Mouse (Mus musculus): ENCODE results near the gene Slc25a22.

Gene Slc25a22

GRCm38 (mm10) chr7:141437178-141438120 is at the start of gene Slc25a22:
Slc25a22 (minus strand) TSS chr7:141437892.
- DNase-seq (ENCODE audit: inconsistent age in 2 of 2, low spot score in 1 of 2): peak; percentile 86 to 95

- no peak for DNase-seq (ENCODE audit: inconsistent age in 2 of 2, low spot score in 1 of 2)
Measured at GRCm38 (mm10) chr7:141487141-141487540, 49.4 kb upstream of the Slc25a22 start.

- no peak for DNase-seq (ENCODE audit: inconsistent age in 2 of 2, low spot score in 1 of 2)
Measured at GRCm38 (mm10) chr7:141486239-141486638, 48.5 kb upstream of the Slc25a22 start.

- DNase-seq (ENCODE audit: inconsistent age in 2 of 2, low spot score in 1 of 2): no peak
Measured at GRCm38 (mm10) chr7:141485606-141486005, 47.9 kb upstream of the Slc25a22 start.

- no peak for DNase-seq (ENCODE audit: inconsistent age in 2 of 2, low spot score in 1 of 2)
Measured at GRCm38 (mm10) chr7:141485186-141485585, 47.5 kb upstream of the Slc25a22 start.

GRCm38 (mm10) chr7:141484186-141485120 is 46.8 kb upstream of the Slc25a22 start:
- DNase-seq (ENCODE audit: inconsistent age in 2 of 2, low spot score in 1 of 2): no peak

GRCm38 (mm10) chr7:141483114-141483653 is 45.5 kb upstream of the Slc25a22 start:
- no peak for DNase-seq (ENCODE audit: inconsistent age in 2 of 2, low spot score in 1 of 2)

- DNase-seq (ENCODE audit: inconsistent age in 2 of 2, low spot score in 1 of 2): no peak
Measured at GRCm38 (mm10) chr7:141482531-141483024, 44.9 kb upstream of the Slc25a22 start.

GRCm38 (mm10) chr7:141481498-141482401 is 44.1 kb upstream of the Slc25a22 start:
- DNase-seq (ENCODE audit: inconsistent age in 2 of 2, low spot score in 1 of 2): peak; percentile 60 to 85

GRCm38 (mm10) chr7:141480842-141481497 is 43.3 kb upstream of the Slc25a22 start:
- DNase-seq (ENCODE audit: inconsistent age in 2 of 2, low spot score in 1 of 2): peak; percentile 73 to 91

- DNase-seq (ENCODE audit: inconsistent age in 2 of 2, low spot score in 1 of 2): peak; percentile 78 to 82
Measured at GRCm38 (mm10) chr7:141478270-141478748, 40.6 kb upstream of the Slc25a22 start.

GRCm38 (mm10) chr7:141477578-141478269 is 40.0 kb upstream of the Slc25a22 start:
- DNase-seq (ENCODE audit: inconsistent age in 2 of 2, low spot score in 1 of 2): no peak

GRCm38 (mm10) chr7:141476981-141477370 is 39.3 kb upstream of the Slc25a22 start:
- peak; percentile 62 to 85 for DNase-seq (ENCODE audit: inconsistent age in 2 of 2, low spot score in 1 of 2)

- DNase-seq (ENCODE audit: inconsistent age in 2 of 2, low spot score in 1 of 2): peak; percentile 96 to 98
Measured at GRCm38 (mm10) chr7:141476226-141476980, 38.7 kb upstream of the Slc25a22 start.

- DNase-seq (ENCODE audit: inconsistent age in 2 of 2, low spot score in 1 of 2): no peak
Measured at GRCm38 (mm10) chr7:141475805-141476158, 38.1 kb upstream of the Slc25a22 start.

GRCm38 (mm10) chr7:141475011-141475804 is 37.5 kb upstream of the Slc25a22 start, which contains the start of the genes Polr2l and Tspan4:
Polr2l (minus strand) TSS chr7:141475132.
Tspan4 (plus strand) TSS chr7:141475240.
- DNase-seq (ENCODE audit: inconsistent age in 2 of 2, low spot score in 1 of 2): peak; percentile 92 to 96

- no peak for DNase-seq (ENCODE audit: inconsistent age in 2 of 2, low spot score in 1 of 2)
Measured at GRCm38 (mm10) chr7:141474160-141474559, 36.5 kb upstream of the Slc25a22 start.

Measured in adrenal gland, adult (tissue).